ENCODE assay signal across 8 mouse cellular contexts in the genomic region with DNA sequence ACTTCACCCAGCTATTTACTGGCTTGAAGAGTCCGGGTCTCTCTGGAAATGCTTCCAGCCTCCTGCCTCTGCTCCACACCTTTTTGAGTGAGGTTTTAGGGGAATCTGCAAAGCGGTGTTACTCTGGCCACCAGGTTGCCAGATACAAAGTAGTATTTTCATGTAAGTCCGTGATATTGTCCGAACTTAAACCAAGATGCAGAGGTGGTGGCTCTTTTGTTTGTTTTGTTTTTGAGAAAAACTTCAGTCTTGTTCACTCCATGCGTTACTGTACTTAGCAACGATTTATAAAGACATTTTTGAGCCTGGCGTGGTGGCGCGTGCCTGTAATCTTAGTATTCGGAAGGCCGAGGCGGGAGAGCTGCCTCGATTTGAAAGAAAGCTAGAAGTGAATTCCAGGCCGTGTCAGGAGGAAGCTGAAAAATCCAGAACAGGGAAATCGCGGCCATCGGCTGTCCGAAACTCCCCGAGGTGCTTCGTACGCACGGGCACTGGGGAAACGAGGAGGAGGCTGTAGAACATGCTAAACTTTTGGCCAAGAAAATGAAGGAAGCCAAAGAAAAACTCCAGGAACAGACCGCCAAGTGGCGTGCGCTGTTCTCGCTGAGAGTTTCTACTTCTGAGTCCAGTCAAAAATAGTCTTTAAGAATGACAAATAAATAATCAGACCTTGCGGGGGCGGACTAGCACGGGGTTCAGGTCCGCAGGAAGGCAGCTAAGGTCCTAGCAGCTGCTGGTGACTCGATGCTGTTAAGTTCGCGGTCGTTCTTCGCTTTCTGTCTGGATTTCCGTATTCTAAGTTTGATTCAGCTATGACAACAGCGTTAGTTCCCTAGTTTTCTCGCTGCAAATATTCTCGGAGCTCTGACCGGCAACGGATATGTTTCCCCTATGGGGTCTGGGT. TPM values are rescaled to one million over a fixed set of nuclear protein-coding genes. Genes with fewer than 3 reads are reported as not detected.
DNase-seq lines count a peak whose midpoint lies in the region; ATAC-seq and TF ChIP-seq lines count a peak whose summit lies in the region.

No protein-coding gene starts in this region.

- 2% methylated on average over 42 of the region's 42 CpGs for WGBS in heart, adult 2 months
- 1% methylated on average over 42 of the region's 42 CpGs for WGBS in lung, embryonic 14.5 days
- 5% methylated on average over 42 of the region's 42 CpGs for WGBS in olfactory bulb, adult 2 months

- H3K36me3 ChIP-seq in heart, adult 2 months (ENCODE audit: control insufficient read depth, insufficient read depth, low read length): no peaks in the 10 kb centered on the region
- no peaks in the 10 kb centered on the region for H3K36me3 ChIP-seq in lung, embryonic 14.5 days (ENCODE audit: insufficient read depth)

- no peaks in the 10 kb centered on the region for H3K79me2 ChIP-seq in heart, adult 2 months (replicated peaks; ENCODE audit: control insufficient read depth, insufficient read depth, low read length)

- peak overlapping the region; percentile 51 for H3K27ac ChIP-seq in heart, adult 2 months
- peak overlapping the region; percentile 65 for H3K27ac ChIP-seq in lung, embryonic 14.5 days (ENCODE audit: low read depth)
- no peak overlapping the region for H3K27ac ChIP-seq in olfactory bulb, adult 2 months (ENCODE audit: insufficient read depth, low read depth, low read length)

- intact Hi-C loops in heart, adult 2 months (cut with DNase I): loop anchor here (5.0 kb wide), 2 partner anchors 182 to 427 kb away; no protein-coding TSS in a partner anchor
- intact Hi-C loops in heart, postnatal 25 days (cut with DNase I): loop anchor here (2.0 to 5.0 kb wide), 5 partner anchors 107 to 396 kb away; partner anchors contain the start of genes Hsp90aa1 and Wdr20

- no peaks in the 10 kb centered on the region for H3K27me3 ChIP-seq in heart, adult 2 months (ENCODE audit: control insufficient read depth, insufficient read depth, low read length)
- H3K27me3 ChIP-seq in lung, embryonic 14.5 days (ENCODE audit: insufficient read depth, low read length): no peaks in the 10 kb centered on the region

- H3K9ac ChIP-seq in heart, adult 2 months (ENCODE audit: low read depth, low read length): peak overlapping the region; percentile 63
- H3K9ac ChIP-seq in lung, embryonic 14.5 days: peak overlapping the region; percentile 54

- H3K4me1 ChIP-seq in heart, adult 2 months (ENCODE audit: control insufficient read depth, insufficient read depth, low read length): peaks cover 4% of the 10 kb centered on the region; the same call in 1 of the 2 replicates
- H3K4me1 ChIP-seq in lung, embryonic 14.5 days (ENCODE audit: insufficient read depth): peaks cover 5% of the 10 kb centered on the region
- peaks cover 19% of the 10 kb centered on the region for H3K4me1 ChIP-seq in olfactory bulb, adult 2 months (ENCODE audit: control insufficient read depth, insufficient read depth, low read length)

- H3K4me3 ChIP-seq in heart, adult 2 months: peak overlapping the region; percentile 60
- peak overlapping the region; percentile 49 for H3K4me3 ChIP-seq in lung, embryonic 14.5 days (ENCODE audit: low read depth, low read length)
- peak overlapping the region; percentile 42 for H3K4me3 ChIP-seq in olfactory bulb, adult 2 months (ENCODE audit: insufficient read depth, low read depth, low read length)

- ATAC-seq in erythroid progenitor cell, adult 5-6 weeks (replicated peaks; ENCODE audit: low FRiP score, poor library complexity, severe bottlenecking): peak; percentile 35
- ATAC-seq in lung, embryonic 14.5 days (ENCODE audit: insufficient read depth): peak; percentile 33

- TF ChIP-seq POLR2A in heart, adult 2 months (IDR thresholded peaks at IDR 0.05; ENCODE audit: insufficient read depth, low read depth, low read length): no peak
- TF ChIP-seq POLR2A in olfactory bulb, adult 2 months (IDR thresholded peaks at IDR 0.05; ENCODE audit: insufficient read depth, low read depth, low read length): no peak

- H3K9me3 ChIP-seq in lung, embryonic 14.5 days (ENCODE audit: low read depth, low read length): no peaks in the 10 kb centered on the region

- peak; percentile 56 to 64 for DNase-seq in heart, adult 2 months
- DNase-seq in heart, postnatal 25 days (ENCODE audit: low spot score): no peak
- peak; percentile 35 for DNase-seq in ZHBTc4 (ENCODE audit: low read depth, low spot score)
- peak; percentile 58 for DNase-seq in induced T-regulatory cell, adult 2 months (ENCODE audit: low read depth)
- no peak for DNase-seq in lung, embryonic 14.5 days
- no peak for DNase-seq in right cerebral cortex, adult 18-20 months

- H3K4me2 ChIP-seq in lung, embryonic 14.5 days: peak overlapping the region; percentile 70

- no peak; the same call in 1 of the 2 replicates for TF ChIP-seq CTCF in heart, adult 2 months (IDR thresholded peaks at IDR 0.05)
- peak; percentile 22; the same call in 1 of the 2 replicates for TF ChIP-seq CTCF in lung, embryonic 14.5 days (IDR thresholded peaks at IDR 0.05; ENCODE audit: low read depth)
- TF ChIP-seq CTCF in olfactory bulb, adult 2 months (IDR thresholded peaks at IDR 0.05; ENCODE audit: insufficient read depth, low read depth, low read length): no peak

- no peak for TF ChIP-seq EP300 in heart, adult 2 months (IDR thresholded peaks at IDR 0.05; ENCODE audit: insufficient read depth, low read depth, low read length)

RNA-seq across cellular contexts. Expression of gene Mok, which starts 3.7 kb away (rescaled TPM):
- under 1 TPM; 0.36 to 0.86 TPM for total RNA-seq in heart, adult 2 months (2021)
- polyA plus RNA-seq in heart, adult 2 months (2012; rRNA removed): 0.82 and 1.1 TPM in 2 replicates
- total RNA-seq in heart, postnatal 25 days (2021): under 1 TPM; 0.31 to 0.39 TPM
- not detected in 2 replicates for total RNA-seq in erythroid progenitor cell, adult 5-6 weeks (2015; ENCODE audit: low replicate concordance)
- 0.26 TPM in 1 of 2 replicates, not detected in the other for total RNA-seq in erythroid progenitor cell, adult 5-6 weeks (2017; ENCODE audit: low replicate concordance)
- 5.8 and 5.9 TPM in 2 replicates for polyA plus RNA-seq in lung, embryonic 14.5 days (2014; fragmentation: Nextera tagmentation; extraction: Ambion mirVana)
- polyA plus RNA-seq in olfactory bulb, adult 2 months (2012; ENCODE audit: insufficient read depth, insufficient read length, low replicate concordance, missing spikeins): not detected in 2 replicates

RNA-seq across cellular contexts. Expression of gene Zfp839, which starts 5.6 kb away (rescaled TPM):
- 10 to 100 TPM in 1 of 2 experiments, 1 to 10 TPM in 1; 9.1 to 10.3 TPM for total RNA-seq in heart, adult 2 months (2021)
- 4.8 and 8.2 TPM in 2 replicates for polyA plus RNA-seq in heart, adult 2 months (2012; rRNA removed)
- 1 to 10 TPM; 9.3 to 9.8 TPM for total RNA-seq in heart, postnatal 25 days (2021)
- total RNA-seq in erythroid progenitor cell, adult 5-6 weeks (2015; ENCODE audit: low replicate concordance): 1.1 TPM in 1 of 2 replicates, not detected in the other
- total RNA-seq in erythroid progenitor cell, adult 5-6 weeks (2017; ENCODE audit: low replicate concordance): 0.77 TPM in 1 of 2 replicates, not detected in the other
- 4.4 and 5.2 TPM in 2 replicates for polyA plus RNA-seq in lung, embryonic 14.5 days (2014; fragmentation: Nextera tagmentation; extraction: Ambion mirVana)
- not detected in 2 replicates for polyA plus RNA-seq in olfactory bulb, adult 2 months (2012; ENCODE audit: insufficient read depth, insufficient read length, low replicate concordance, missing spikeins)

RNA-seq across cellular contexts. Expression of gene Cinp, which starts 44.5 kb away (rescaled TPM):
- 10 to 100 TPM; 27.3 to 31.1 TPM for total RNA-seq in heart, adult 2 months (2021)
- polyA plus RNA-seq in heart, adult 2 months (2012; rRNA removed): 27.1 and 30.1 TPM in 2 replicates
- total RNA-seq in heart, postnatal 25 days (2021): 10 to 100 TPM; 31.7 to 33.3 TPM
- total RNA-seq in erythroid progenitor cell, adult 5-6 weeks (2015; ENCODE audit: low replicate concordance): 15.9 and 29.8 TPM in 2 replicates
- total RNA-seq in erythroid progenitor cell, adult 5-6 weeks (2017; ENCODE audit: low replicate concordance): 21.9 and 22.5 TPM in 2 replicates
- polyA plus RNA-seq in lung, embryonic 14.5 days (2014; fragmentation: Nextera tagmentation; extraction: Ambion mirVana): 91.8 and 94.0 TPM in 2 replicates
- polyA plus RNA-seq in olfactory bulb, adult 2 months (2012; ENCODE audit: insufficient read depth, insufficient read length, low replicate concordance, missing spikeins): not detected in 2 replicates

RNA-seq across cellular contexts. Expression of gene Tecpr2, which starts 44.6 kb away (rescaled TPM):
- 1 to 10 TPM; 5.1 to 5.2 TPM for total RNA-seq in heart, adult 2 months (2021)
- 3.6 and 5.9 TPM in 2 replicates for polyA plus RNA-seq in heart, adult 2 months (2012; rRNA removed)
- 1 to 10 TPM; 5.2 to 5.7 TPM for total RNA-seq in heart, postnatal 25 days (2021)
- total RNA-seq in erythroid progenitor cell, adult 5-6 weeks (2015; ENCODE audit: low replicate concordance): 1.3 and 1.8 TPM in 2 replicates
- 3.1 and 11.8 TPM in 2 replicates for total RNA-seq in erythroid progenitor cell, adult 5-6 weeks (2017; ENCODE audit: low replicate concordance)
- 4.0 and 5.2 TPM in 2 replicates for polyA plus RNA-seq in lung, embryonic 14.5 days (2014; fragmentation: Nextera tagmentation; extraction: Ambion mirVana)
- not detected in 2 replicates for polyA plus RNA-seq in olfactory bulb, adult 2 months (2012; ENCODE audit: insufficient read depth, insufficient read length, low replicate concordance, missing spikeins)

Comparison
In these comparisons a context has a peak if more than half of its experiments do, and no peak if none do; other contexts are left out.
1. DNase-seq: peak in heart, adult 2 months (2 of 2), ZHBTc4 (single experiment) and induced T-regulatory cell, adult 2 months (single experiment); none in heart, postnatal 25 days (single experiment), lung, embryonic 14.5 days (single experiment) and right cerebral cortex, adult 18-20 months (single experiment).
2. RNA of gene Zfp839, which starts 5.6 kb away (total RNA-seq): 9.1 to 10.3 TPM in heart, adult 2 months and 9.3 to 9.8 TPM in heart, postnatal 25 days; 0.77 to 1.1 TPM in erythroid progenitor cell, adult 5-6 weeks; every median in the first group is over 4 times any median in the second.
3. Peak in every context shown above with its lines, with median percentiles within 50 percentile points of each other: H3K4me3 ChIP-seq.